Mouse (Mus musculus) liver, embryonic 14.5 days (tissue): ENCODE measurements at regions not wholly inside any gene's neighbourhood (a gene's known extent, or its start where the extent isn't known, plus 50 kb on each side); places are given as distances from the start of the nearest gene placed in this dataset.

Experiments used
- CTCF ChIP-seq: IDR thresholded peaks from 2 replicates; pipeline ENCODE4 v1.5.1; 2016; ENCODE audit warnings: antibody characterized with exemption, low read depth, control low read depth
- EP300 ChIP-seq: IDR thresholded peaks from 2 replicates; pipeline ENCODE4 v1.6.1; 2016; ENCODE audit warnings: antibody characterized with exemption, low read depth

DNA sequence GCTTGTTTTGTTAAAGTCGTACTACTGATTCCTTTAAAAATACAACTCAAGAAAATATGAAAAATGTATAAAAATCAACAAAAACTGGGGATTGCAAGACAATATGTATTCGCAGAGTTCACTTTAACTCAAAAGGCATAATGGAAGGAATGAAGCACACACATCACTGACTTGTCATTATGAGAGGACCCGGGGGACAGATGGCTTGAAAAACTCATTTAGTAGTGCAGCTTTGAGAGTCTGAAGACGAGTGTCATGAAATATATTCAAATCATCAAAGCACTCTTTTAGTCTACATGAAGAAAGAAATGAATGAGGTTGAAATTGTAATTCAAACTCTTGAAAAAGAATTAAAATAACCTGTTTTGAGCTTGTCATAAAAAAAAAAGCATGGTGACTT is 931.3 kb upstream of the Alcam start:
- TF ChIP-seq CTCF, result no peak
- no peak for TF ChIP-seq EP300
